Mouse (Mus musculus) gastrocnemius, postnatal 10 days (tissue): Measurements from ENCODE around the gene Olfr983. TPM values are rescaled to one million over a fixed set of nuclear protein-coding genes. Genes with fewer than 3 reads are reported as not detected.

Experiments
- DNase-seq: peaks from one replicate; pipeline ENCODE4 v3.0.0; 2021; ENCODE audit warnings: mixed read lengths
- long read RNA-seq, 2 experiments: library from polyadenylated mRNA; stranded (forward); transcript quantifications; one replicate each; pipeline ENCODE4 v2.0.0; 2021
- total RNA-seq, 2 experiments: library from RNA; stranded (reverse); gene quantifications; 2 replicates each; pipeline ENCODE4 v1.2.3; 2021

Gene Olfr983
- not detected for total RNA-seq
- long read RNA-seq, experiment 1 = 0 reads
- long read RNA-seq, experiment 2 = 0 reads

GRCm38 (mm10) chr9:40093495-40093894 lies at the start of gene Olfr983:
TSS of gene Olfr983 (minus strand) at chr9:40093595.
- no peak for DNase-seq

GRCm38 (mm10) chr9:40141544-40141943 lies 48.1 kb upstream of the Olfr983 start:
- no peak for DNase-seq

- no peak for DNase-seq
Observed at GRCm38 (mm10) chr9:40139484-40139883, 46.1 kb upstream of the Olfr983 start.

- peak; percentile 6 for DNase-seq
Observed at GRCm38 (mm10) chr9:40136987-40137688, 43.7 kb upstream of the Olfr983 start.

- no peak for DNase-seq
Observed at GRCm38 (mm10) chr9:40130556-40130955, 37.2 kb upstream of the Olfr983 start.

GRCm38 (mm10) chr9:40130084-40130483 lies 36.7 kb upstream of the Olfr983 start, which contains the start of gene Olfr985:
TSS of gene Olfr985 (minus strand) at chr9:40130184.
- no peak for DNase-seq

GRCm38 (mm10) chr9:40117287-40117659 lies 23.9 kb upstream of the Olfr983 start:
- no peak for DNase-seq

GRCm38 (mm10) chr9:40116645-40117286 lies 23.4 kb upstream of the Olfr983 start:
- DNase-seq = peak; percentile 66

GRCm38 (mm10) chr9:40114106-40114505 lies 20.7 kb upstream of the Olfr983 start, which contains the start of gene Olfr984:
TSS of gene Olfr984 (minus strand) at chr9:40114206.
- DNase-seq = no peak

GRCm38 (mm10) chr9:40094769-40095168 lies 1.4 kb upstream of the Olfr983 start:
- DNase-seq = no peak

GRCm38 (mm10) chr9:40073529-40073928 lies 19.9 kb downstream of the Olfr983 start, which contains the start of gene Olfr982:
TSS of gene Olfr982 (plus strand) at chr9:40073829.
- no peak for DNase-seq

- no peak for DNase-seq
Observed at GRCm38 (mm10) chr9:40050138-40050537, 43.3 kb downstream of the Olfr983 start.

Other genes with a start within 250 kb of the Olfr983 start
- gene Olfr972, start 227.2 kb downstream of the Olfr983 start, total RNA-seq = not detected
- gene Olfr229, start 186.3 kb downstream of the Olfr983 start, total RNA-seq = not detected
- not detected for gene Olfr974, start 156.1 kb downstream of the Olfr983 start, total RNA-seq
- gene Olfr975, start 141.5 kb downstream of the Olfr983 start, total RNA-seq = not detected
- gene Olfr976, start 132.5 kb downstream of the Olfr983 start, total RNA-seq = not detected
- not detected for gene Olfr978, start 101.5 kb downstream of the Olfr983 start, total RNA-seq
- not detected for gene Olfr979, start 90.1 kb downstream of the Olfr983 start, total RNA-seq
- not detected for gene Olfr980, start 84.0 kb downstream of the Olfr983 start, total RNA-seq
- gene Olfr981, start 72.1 kb downstream of the Olfr983 start, total RNA-seq = not detected
- gene Olfr982, start 19.8 kb downstream of the Olfr983 start, total RNA-seq = not detected
- not detected for gene Olfr984, start 20.6 kb upstream of the Olfr983 start, total RNA-seq
- not detected for gene Olfr985, start 36.6 kb upstream of the Olfr983 start, total RNA-seq
- not detected for gene Tmem225, start 54.5 kb upstream of the Olfr983 start, total RNA-seq
- gene Olfr986, start 87.3 kb upstream of the Olfr983 start, total RNA-seq = not detected
- gene Zfp202, start 98.7 kb upstream of the Olfr983 start, total RNA-seq = 1 to 10 TPM; 2.5 to 3.2 TPM
- 1 to 10 TPM; 8.2 to 8.9 TPM for gene Scn3b, start 175.6 kb upstream of the Olfr983 start, total RNA-seq